8 mouse cellular contexts compared by ENCODE assay signal in the genomic region with DNA sequence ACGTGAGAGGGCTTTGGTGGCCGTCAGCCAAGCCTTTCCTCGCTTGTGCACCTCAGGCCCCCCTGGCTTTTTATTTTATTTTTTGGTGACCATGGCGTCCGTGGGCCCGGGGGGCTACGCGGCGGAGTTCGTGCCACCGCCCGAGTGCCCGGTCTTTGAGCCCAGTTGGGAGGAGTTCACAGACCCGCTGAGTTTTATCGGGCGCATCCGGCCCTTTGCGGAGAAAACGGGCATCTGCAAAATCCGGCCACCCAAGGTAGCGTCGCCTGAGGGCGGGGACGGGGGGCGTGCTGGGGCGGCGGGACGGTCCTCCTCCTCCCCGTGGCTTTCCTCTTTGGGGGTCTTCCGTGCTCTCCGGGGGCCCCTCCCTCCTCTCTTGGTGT. TPM values are rescaled to one million over a fixed set of nuclear protein-coding genes. Genes with fewer than 3 reads are reported as not detected.
DNase-seq lines count a peak whose midpoint lies in the region; ATAC-seq and TF ChIP-seq lines count a peak whose summit lies in the region.

No protein-coding gene starts in this region.

- WGBS in lung, adult 2 months = under 1% methylated on average over 31 of the region's 31 CpGs
- 0% methylated on average over 31 of the region's 31 CpGs for WGBS in embryonic facial prominence, embryonic 13.5 days
- under 1% methylated on average over 31 of the region's 31 CpGs for WGBS in limb, embryonic 10.5 days
- WGBS in neural tube, embryonic 12.5 days = under 1% methylated on average over 29 of the region's 31 CpGs

- no peaks in the 10 kb centered on the region for H3K27me3 ChIP-seq in embryonic facial prominence, embryonic 13.5 days
- H3K27me3 ChIP-seq in limb, embryonic 10.5 days (ENCODE audit: low read depth, poor library complexity, severe bottlenecking) = no peaks in the 10 kb centered on the region
- no peaks in the 10 kb centered on the region for H3K27me3 ChIP-seq in neural tube, embryonic 12.5 days (replicated peaks)

- peaks cover 9% of the 10 kb centered on the region for H3K4me1 ChIP-seq in lung, adult 2 months (ENCODE audit: control insufficient read depth, insufficient read depth, low read length)
- peaks cover 10% of the 10 kb centered on the region for H3K4me1 ChIP-seq in embryonic facial prominence, embryonic 13.5 days
- H3K4me1 ChIP-seq in limb, embryonic 10.5 days = peaks cover 18% of the 10 kb centered on the region
- H3K4me1 ChIP-seq in neural tube, embryonic 12.5 days = peaks cover 16% of the 10 kb centered on the region

- no peak for DNase-seq in lung, adult 2 months
- DNase-seq in lung, postnatal 4 days = no peak
- DNase-seq in limb, embryonic 10.5 days (ENCODE audit: low spot score) = no peak
- DNase-seq in gastrocnemius, postnatal 4 days (ENCODE audit: low spot score in 2 of 2) = no peak
- no peak for DNase-seq in embryo, embryonic 10 days (ENCODE audit: low spot score)
- DNase-seq in layer of hippocampus, adult 8-10 months (ENCODE audit: low spot score in 2 of 2) = no peak

- peak overlapping the region; percentile 67 for H3K4me3 ChIP-seq in lung, adult 2 months (replicated peaks; ENCODE audit: extremely low read depth, low read depth, low read length)
- peak overlapping the region; percentile 99 for H3K4me3 ChIP-seq in embryonic facial prominence, embryonic 13.5 days
- H3K4me3 ChIP-seq in limb, embryonic 10.5 days = peak overlapping the region; percentile 98
- H3K4me3 ChIP-seq in neural tube, embryonic 12.5 days = peak overlapping the region; percentile 97

- peak overlapping the region; percentile 97 for H3K27ac ChIP-seq in embryonic facial prominence, embryonic 13.5 days
- peak overlapping the region; percentile 94 for H3K27ac ChIP-seq in limb, embryonic 10.5 days
- peak overlapping the region; percentile 87 for H3K27ac ChIP-seq in neural tube, embryonic 12.5 days

- TF ChIP-seq CTCF in lung, adult 2 months (IDR thresholded peaks at IDR 0.05; ENCODE audit: insufficient read depth, low read length) = no peak

- H3K9ac ChIP-seq in embryonic facial prominence, embryonic 13.5 days = peak overlapping the region; percentile 94
- peak overlapping the region; percentile 86 for H3K9ac ChIP-seq in neural tube, embryonic 12.5 days

- H3K4me2 ChIP-seq in embryonic facial prominence, embryonic 13.5 days = peak overlapping the region; percentile 91
- H3K4me2 ChIP-seq in neural tube, embryonic 12.5 days (replicated peaks) = peak overlapping the region; percentile 93

- TF ChIP-seq POLR2A in lung, adult 2 months (IDR thresholded peaks at IDR 0.05; ENCODE audit: borderline replicate concordance, extremely low read depth, low read depth, low read length) = no peak

- H3K36me3 ChIP-seq in embryonic facial prominence, embryonic 13.5 days = peaks cover 25% of the 10 kb centered on the region
- peaks cover 30% of the 10 kb centered on the region for H3K36me3 ChIP-seq in limb, embryonic 10.5 days
- H3K36me3 ChIP-seq in neural tube, embryonic 12.5 days = peaks cover 23% of the 10 kb centered on the region

- no peaks in the 10 kb centered on the region for H3K9me3 ChIP-seq in embryonic facial prominence, embryonic 13.5 days
- H3K9me3 ChIP-seq in limb, embryonic 10.5 days (replicated peaks) = no peaks in the 10 kb centered on the region
- H3K9me3 ChIP-seq in neural tube, embryonic 12.5 days = no peaks in the 10 kb centered on the region

- ATAC-seq in embryonic facial prominence, embryonic 13.5 days (ENCODE audit: insufficient number of reproducible peaks, insufficient read depth, low FRiP score, low TSS enrichment, low read depth) = no peak
- ATAC-seq in neural tube, embryonic 12.5 days (ENCODE audit: low FRiP score, low read depth) = peak; percentile 26

RNA-seq across cellular contexts. Expression of gene Ccdc77, which starts 0.3 kb away (rescaled TPM):
- 3.0 and 3.5 TPM in 2 replicates for polyA plus RNA-seq in lung, adult 2 months (2012; rRNA removed)
- polyA plus RNA-seq in embryonic facial prominence, embryonic 13.5 days (2015; fragmentation: Nextera tagmentation; extraction: Ambion mirVana) = 22.5 and 29.1 TPM in 2 replicates
- polyA plus RNA-seq in limb, embryonic 10.5 days (2016; fragmentation: Nextera tagmentation; extraction: Ambion mirVana) = 25.6 and 29.4 TPM in 2 replicates
- polyA plus RNA-seq in neural tube, embryonic 12.5 days (2016; fragmentation: Nextera tagmentation; extraction: Ambion mirVana) = 19.6 and 25.1 TPM in 2 replicates
- total RNA-seq in gastrocnemius, postnatal 4 days (2021) = 10 to 100 TPM; 10.4 to 11.1 TPM
- 1 to 10 TPM; 5.4 to 8.7 (median 7.7) TPM for total RNA-seq in layer of hippocampus, adult 8-10 months (2022)

RNA-seq across cellular contexts. Expression of gene Kdm5a, which starts 0.6 kb away (rescaled TPM):
- polyA plus RNA-seq in lung, adult 2 months (2012; rRNA removed) = 3.5 and 5.8 TPM in 2 replicates
- 57.8 and 60.0 TPM in 2 replicates for polyA plus RNA-seq in embryonic facial prominence, embryonic 13.5 days (2015; fragmentation: Nextera tagmentation; extraction: Ambion mirVana)
- 45.7 and 45.9 TPM in 2 replicates for polyA plus RNA-seq in limb, embryonic 10.5 days (2016; fragmentation: Nextera tagmentation; extraction: Ambion mirVana)
- polyA plus RNA-seq in neural tube, embryonic 12.5 days (2016; fragmentation: Nextera tagmentation; extraction: Ambion mirVana) = 51.4 and 54.1 TPM in 2 replicates
- total RNA-seq in gastrocnemius, postnatal 4 days (2021) = 10 to 100 TPM; 32.3 to 38.9 TPM
- 10 to 100 TPM; 43.0 to 52.3 (median 44.3) TPM for total RNA-seq in layer of hippocampus, adult 8-10 months (2022)
